Mouse (Mus musculus): Measurements from ENCODE around the gene Cdc6. TPM values are rescaled to one million over a fixed set of nuclear protein-coding genes. Genes with fewer than 3 reads are reported as not detected.

The Cdc6 gene
- polyA plus RNA-seq, 1 experiment from 2014 or later, result 21.1 TPM

DNA sequence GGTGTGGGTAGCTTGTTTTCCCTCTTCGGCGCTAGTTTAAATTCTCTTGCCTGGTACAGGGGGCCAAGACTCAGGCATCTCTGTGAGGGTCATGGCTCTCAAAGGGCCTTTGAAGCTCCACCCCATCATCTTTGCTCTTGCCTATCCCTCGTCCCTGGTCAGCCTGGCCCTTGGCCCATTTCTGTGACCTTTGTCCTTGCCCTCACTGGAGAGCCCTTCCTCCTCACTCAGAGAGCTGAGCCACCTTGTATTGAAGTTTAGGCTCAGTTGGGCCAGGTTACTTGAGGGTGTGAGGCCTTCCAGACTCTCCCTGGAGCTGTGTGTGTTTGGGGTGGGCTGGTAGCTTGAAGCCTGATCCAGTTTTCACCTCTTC, 38.0 kb downstream of the Cdc6 start:
- H3K4me3 ChIP-seq, result no peak overlapping the region
- no peaks in the 10 kb centered on the region for H3K9me3 ChIP-seq
- no peaks in the 10 kb centered on the region for H3K27me3 ChIP-seq (replicated peaks)
- H3K4me1 ChIP-seq, result peaks cover 97% of the 10 kb centered on the region
- WGBS, result 50% methylated on average over 3 of the region's 3 CpGs
- peaks cover 16% of the 10 kb centered on the region for H3K36me3 ChIP-seq
- peak overlapping the region; percentile 91 for H3K9ac ChIP-seq
- H3K27ac ChIP-seq (replicated peaks), result peak overlapping the region; percentile 99
- ATAC-seq (ENCODE audit: extremely low read depth, insufficient number of reproducible peaks, low FRiP score, low TSS enrichment), result no peak
- H3K4me2 ChIP-seq, result 0 out of 2 replicates have a peak overlapping the region, but pooled peaks have one; percentile 5

DNA sequence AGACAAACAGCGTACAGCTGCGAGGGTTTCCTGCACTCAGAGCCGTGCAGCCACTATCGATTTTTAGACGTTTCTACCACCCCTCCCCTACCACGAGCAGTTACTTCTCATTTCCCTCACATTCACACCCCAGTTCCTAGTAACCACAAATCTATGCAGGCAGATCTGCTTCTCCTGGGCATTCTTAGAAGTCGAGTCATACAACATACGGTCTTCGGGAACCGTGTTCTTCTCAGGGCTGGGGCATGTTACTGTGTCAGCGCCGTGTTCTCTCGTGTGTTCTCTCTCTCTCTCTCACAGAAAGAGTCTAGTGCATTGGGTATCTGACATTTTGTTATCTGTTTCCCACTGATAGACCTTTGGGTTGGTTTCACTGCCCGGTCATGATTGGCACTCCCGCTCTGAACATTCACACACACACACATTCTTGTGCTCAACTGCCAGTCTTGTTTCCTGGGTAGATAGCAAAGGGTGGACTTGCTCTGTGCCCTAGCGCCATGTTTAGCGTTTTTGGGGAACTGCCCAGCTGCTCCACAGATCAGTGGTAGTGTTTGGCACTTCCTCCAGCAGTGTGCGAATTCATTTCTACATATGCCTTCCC, 40.5 kb downstream of the Cdc6 start:
- H3K9ac ChIP-seq, result no peak overlapping the region
- H3K27me3 ChIP-seq (replicated peaks), result no peaks in the 10 kb centered on the region
- ATAC-seq (ENCODE audit: extremely low read depth, insufficient number of reproducible peaks, low FRiP score, low TSS enrichment), result no peak
- H3K4me3 ChIP-seq, result no peak overlapping the region
- H3K4me2 ChIP-seq, result peak overlapping the region; percentile 9; the same call in 1 of the 2 replicates
- peak overlapping the region; percentile 55 for H3K27ac ChIP-seq (replicated peaks)
- peaks cover 97% of the 10 kb centered on the region for H3K4me1 ChIP-seq
- 52% methylated on average over 18 of the region's 18 CpGs for WGBS
- H3K9me3 ChIP-seq, result no peaks in the 10 kb centered on the region
- peaks cover 34% of the 10 kb centered on the region for H3K36me3 ChIP-seq

GRCm38 (mm10) chr11:98949242-98949957, 41.8 kb downstream of the Cdc6 start:
- WGBS, result 70% methylated on average over 12 of the region's 12 CpGs
- H3K4me2 ChIP-seq, result no peak overlapping the region
- H3K9me3 ChIP-seq, result no peaks in the 10 kb centered on the region
- no peak overlapping the region for H3K4me3 ChIP-seq
- H3K9ac ChIP-seq, result peak overlapping the region; percentile 69
- no peaks in the 10 kb centered on the region for H3K27me3 ChIP-seq (replicated peaks)
- H3K27ac ChIP-seq (replicated peaks), result no peak overlapping the region
- peaks cover 34% of the 10 kb centered on the region for H3K36me3 ChIP-seq
- H3K4me1 ChIP-seq, result peaks cover 97% of the 10 kb centered on the region
- ATAC-seq (ENCODE audit: extremely low read depth, insufficient number of reproducible peaks, low FRiP score, low TSS enrichment), result no peak

DNA sequence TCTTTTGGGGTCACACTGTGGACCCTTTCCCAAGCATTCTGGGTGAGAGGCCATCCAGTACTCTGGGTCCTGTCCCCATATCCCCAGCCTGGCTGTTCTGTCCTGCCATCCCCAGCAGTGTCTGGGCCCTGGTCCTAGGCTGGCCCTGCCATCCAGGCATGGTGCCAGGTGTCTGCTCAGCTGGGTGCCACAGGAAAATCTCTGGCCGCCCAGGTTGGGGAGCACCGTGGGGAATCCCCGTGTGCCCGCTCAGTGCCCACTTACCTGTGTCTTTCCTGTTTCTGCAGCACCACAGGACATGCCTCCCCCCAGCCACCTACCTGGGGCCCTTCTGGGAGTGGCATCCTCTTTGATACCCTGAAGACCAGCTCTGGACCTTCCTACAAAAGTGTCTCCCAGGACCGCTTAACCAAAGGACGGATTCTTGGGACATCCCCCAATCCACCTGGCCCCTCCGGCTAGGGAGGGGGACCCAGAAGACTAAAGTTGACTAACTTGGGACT, 42.4 kb downstream of the Cdc6 start:
- WGBS, result 80% methylated on average over 7 of the region's 7 CpGs
- Histone ChIP-seq H3K9ac (peak overlapping the region; percentile 69), H3K36me3 (peaks cover 34% of the 10 kb centered on the region), H3K27me3 (replicated peaks) (no peaks in the 10 kb centered on the region), H3K4me3 (no peak overlapping the region), H3K9me3 (no peaks in the 10 kb centered on the region), H3K4me2 (no peak overlapping the region), H3K27ac (replicated peaks) (peak overlapping the region; percentile 92), H3K4me1 (peaks cover 97% of the 10 kb centered on the region)
- ATAC-seq (ENCODE audit: extremely low read depth, insufficient number of reproducible peaks, low FRiP score, low TSS enrichment), result no peak

- no peak for ATAC-seq (ENCODE audit: extremely low read depth, insufficient number of reproducible peaks, low FRiP score, low TSS enrichment)
- no peak overlapping the region for H3K4me3 ChIP-seq
- no peak overlapping the region for H3K4me2 ChIP-seq
- peaks cover 97% of the 10 kb centered on the region for H3K4me1 ChIP-seq
- WGBS, result 77% methylated on average over 9 of the region's 9 CpGs
- peak overlapping the region; percentile 69 for H3K9ac ChIP-seq
- no peaks in the 10 kb centered on the region for H3K9me3 ChIP-seq
- H3K27ac ChIP-seq (replicated peaks), result peak overlapping the region; percentile 92
- peaks cover 34% of the 10 kb centered on the region for H3K36me3 ChIP-seq
- no peaks in the 10 kb centered on the region for H3K27me3 ChIP-seq (replicated peaks)
These were observed 42.9 kb downstream of the Cdc6 start for GRCm38 (mm10) chr11:98950484-98950883.

DNA sequence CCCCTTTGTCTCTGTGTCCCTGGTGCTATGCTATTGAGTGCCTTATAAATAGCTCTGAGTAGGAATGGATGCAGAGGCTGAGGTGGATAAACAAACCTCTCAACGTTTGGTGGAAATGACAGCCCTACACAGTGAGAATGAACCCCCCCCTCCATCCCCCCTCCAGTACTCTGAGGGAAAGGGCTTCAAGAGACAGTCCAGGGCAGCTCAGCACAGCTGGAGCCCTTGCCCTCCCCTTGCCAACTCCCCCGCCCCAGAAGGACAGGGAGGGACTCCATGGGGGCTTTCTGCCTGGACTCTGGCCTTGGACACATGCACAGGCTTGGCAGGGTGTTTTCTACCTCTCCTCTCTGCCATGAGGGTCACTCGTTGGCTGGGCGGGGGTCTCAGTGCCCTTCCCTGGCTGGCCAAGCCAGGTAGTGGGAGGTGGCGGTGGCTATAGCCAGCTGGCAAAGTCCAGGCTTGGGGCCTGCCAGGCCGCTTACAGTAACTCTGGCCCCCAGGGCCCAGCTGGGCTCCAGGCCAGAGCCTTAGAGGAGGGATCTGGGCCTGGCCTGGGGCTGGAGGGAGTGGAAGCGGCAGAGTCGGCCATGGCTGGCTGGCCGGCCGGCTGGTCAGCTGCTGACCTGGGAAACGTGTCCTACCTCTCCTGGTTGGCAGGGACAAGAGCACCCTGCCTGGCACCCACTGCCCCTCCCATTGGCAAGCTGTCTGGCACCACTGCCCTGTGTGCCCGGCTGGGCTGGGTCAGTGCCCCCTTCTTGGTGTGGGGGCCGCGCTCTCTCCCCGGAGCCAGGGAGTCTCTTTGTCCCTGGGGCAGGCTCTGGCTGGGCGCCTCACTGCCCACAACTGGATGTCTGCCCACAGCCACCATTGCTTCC, 43.7 kb downstream of the Cdc6 start:
- H3K27ac ChIP-seq (replicated peaks), result peak overlapping the region; percentile 92
- H3K4me1 ChIP-seq, result peaks cover 96% of the 10 kb centered on the region
- peak; percentile 39; the same call in 1 of the 2 replicates for ATAC-seq (ENCODE audit: extremely low read depth, insufficient number of reproducible peaks, low FRiP score, low TSS enrichment)
- H3K9me3 ChIP-seq, result no peaks in the 10 kb centered on the region
- H3K36me3 ChIP-seq, result peaks cover 35% of the 10 kb centered on the region
- no peaks in the 10 kb centered on the region for H3K27me3 ChIP-seq (replicated peaks)
- peak overlapping the region; percentile 78 for H3K9ac ChIP-seq
- H3K4me3 ChIP-seq, result peak overlapping the region; percentile 5; the same call in 1 of the 2 replicates
- 54% methylated on average over 16 of the region's 16 CpGs for WGBS
- H3K4me2 ChIP-seq, result peak overlapping the region; percentile 39

- Histone ChIP-seq H3K4me1 (peaks cover 94% of the 10 kb centered on the region), H3K27me3 (replicated peaks) (no peaks in the 10 kb centered on the region)
- ATAC-seq (ENCODE audit: extremely low read depth, insufficient number of reproducible peaks, low FRiP score, low TSS enrichment), result no peak
These were observed 44.5 kb downstream of the Cdc6 start for GRCm38 (mm10) chr11:98952111-98952510.

DNA sequence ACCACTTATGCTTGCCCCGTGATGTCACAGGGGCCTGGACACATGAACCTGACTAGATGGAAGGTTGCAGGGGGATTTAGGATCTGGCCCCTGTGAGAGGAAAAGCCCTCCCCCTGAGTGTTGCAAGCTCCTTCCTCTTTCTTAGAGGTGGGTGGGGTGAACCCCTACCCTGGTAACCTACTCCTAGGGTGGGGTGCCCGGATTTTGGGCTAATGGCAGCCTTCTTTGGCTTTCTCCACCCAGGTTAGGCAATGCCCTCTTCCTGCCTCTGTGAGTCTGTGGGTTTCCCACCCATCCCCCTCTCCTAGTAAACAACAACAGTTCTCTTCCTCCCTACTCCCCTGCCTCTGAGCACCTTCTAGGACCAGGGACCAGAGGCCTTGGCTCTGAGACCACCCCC, 45.1 kb downstream of the Cdc6 start:
- H3K4me2 ChIP-seq, result no peak overlapping the region
- WGBS, result 49% methylated on average over 2 of the region's 2 CpGs
- H3K36me3 ChIP-seq, result peaks cover 49% of the 10 kb centered on the region
- H3K9me3 ChIP-seq, result no peaks in the 10 kb centered on the region
- H3K9ac ChIP-seq, result peak overlapping the region; percentile 50
- no peak overlapping the region for H3K4me3 ChIP-seq
- ATAC-seq (ENCODE audit: extremely low read depth, insufficient number of reproducible peaks, low FRiP score, low TSS enrichment), result no peak
- H3K27me3 ChIP-seq (replicated peaks), result no peaks in the 10 kb centered on the region
- peaks cover 87% of the 10 kb centered on the region for H3K4me1 ChIP-seq
- H3K27ac ChIP-seq (replicated peaks), result peak overlapping the region; percentile 17; the same call in 1 of the 2 replicates

More at GRCm38 (mm10) chr11:98952111-98952510, 44.5 kb downstream of the Cdc6 start:
- Histone ChIP-seq H3K36me3 (peaks cover 43% of the 10 kb centered on the region), H3K27ac (replicated peaks) (peak overlapping the region; percentile 17; the same call in 1 of the 2 replicates), H3K4me2 (no peak overlapping the region), H3K4me3 (no peak overlapping the region), H3K9ac (peak overlapping the region; percentile 50; the same call in 1 of the 2 replicates), H3K9me3 (no peaks in the 10 kb centered on the region)
- 85% methylated on average over 1 of the region's 1 CpGs for WGBS

- Histone ChIP-seq H3K4me3 (no peak overlapping the region), H3K9ac (peak overlapping the region; percentile 60), H3K27me3 (replicated peaks) (no peaks in the 10 kb centered on the region), H3K4me2 (no peak overlapping the region; the same call in 1 of the 2 replicates), H3K9me3 (no peaks in the 10 kb centered on the region), H3K27ac (replicated peaks) (peak overlapping the region; percentile 90), H3K36me3 (peaks cover 55% of the 10 kb centered on the region), H3K4me1 (peaks cover 81% of the 10 kb centered on the region)
- WGBS, result 20% methylated on average over 2 of the region's 2 CpGs
- ATAC-seq (ENCODE audit: extremely low read depth, insufficient number of reproducible peaks, low FRiP score, low TSS enrichment), result no peak
These were observed 45.8 kb downstream of the Cdc6 start for GRCm38 (mm10) chr11:98953361-98953760.

DNA sequence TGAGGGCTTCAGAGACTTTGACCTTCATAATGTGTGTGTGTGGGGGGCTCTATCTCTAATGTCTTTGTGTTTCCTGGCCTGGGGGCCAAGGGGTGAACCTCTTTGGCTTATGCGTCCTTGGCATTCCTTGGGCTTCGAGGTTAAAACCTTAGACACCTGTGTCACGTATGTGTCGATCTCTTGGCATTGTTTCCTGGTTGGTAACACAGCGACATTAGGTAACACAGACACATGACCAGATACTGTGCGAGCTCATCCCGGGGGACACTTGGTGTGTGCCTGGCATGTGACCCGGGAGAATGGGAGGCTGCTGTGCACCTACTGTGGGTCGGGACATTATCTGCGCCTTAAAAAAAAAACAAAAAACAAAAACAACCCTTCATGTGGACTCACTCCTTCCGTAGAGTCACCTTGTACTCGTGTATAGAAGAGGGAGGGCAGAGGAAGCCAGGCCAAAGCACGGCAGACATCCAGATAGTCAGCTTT, 46.3 kb downstream of the Cdc6 start:
- WGBS, result 17% methylated on average over 13 of the region's 13 CpGs
- H3K27ac ChIP-seq (replicated peaks), result peak overlapping the region; percentile 90
- no peaks in the 10 kb centered on the region for H3K9me3 ChIP-seq
- H3K4me2 ChIP-seq, result peak overlapping the region; percentile 57
- H3K36me3 ChIP-seq, result peaks cover 55% of the 10 kb centered on the region
- no peak for ATAC-seq (ENCODE audit: extremely low read depth, insufficient number of reproducible peaks, low FRiP score, low TSS enrichment)
- H3K4me1 ChIP-seq, result peaks cover 78% of the 10 kb centered on the region
- H3K27me3 ChIP-seq (replicated peaks), result no peaks in the 10 kb centered on the region
- peak overlapping the region; percentile 69 for H3K9ac ChIP-seq
- H3K4me3 ChIP-seq, result peak overlapping the region; percentile 20; the same call in 1 of the 2 replicates
